Mouse (Mus musculus) right cerebral cortex, postnatal 36 days (tissue): ENCODE data around the gene Sgk1.
A peak's percentile ranks its signal among the peaks of the same experiment; 100 is the strongest.
"Not testable (repeated sequence)": the region's sequence is repeated elsewhere in the genome, so short reads cannot be mapped to it uniquely, and the experiment has no call there.

ENCODE experiments used
- DNase-seq, 2 experiments: peaks; one replicate each; pipeline ENCODE4 v3.0.0; 2022; ENCODE audit warnings: low spot score in 2 of 2, mixed read lengths in 1 of 2

The Sgk1 gene

DNA sequence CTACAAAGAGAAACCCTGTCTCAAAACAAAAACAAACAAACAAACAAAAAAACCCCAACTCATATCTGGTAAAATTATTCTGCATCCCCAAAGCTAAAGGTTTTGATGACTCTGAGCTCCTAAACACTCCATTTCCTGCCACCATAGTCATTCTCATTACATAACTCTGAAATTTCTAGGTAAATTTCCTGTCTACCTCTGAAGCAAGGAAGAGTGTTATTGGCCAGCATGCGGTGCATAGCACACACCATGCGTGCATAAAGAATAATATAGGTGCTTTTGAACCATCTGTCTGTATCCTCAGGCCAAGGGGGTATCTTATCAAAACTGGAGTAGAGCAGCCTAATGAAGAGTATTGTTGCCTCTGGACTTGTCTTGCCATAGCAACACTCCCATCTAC lies 13.8 kb upstream of the Sgk1 start:
- no peak for DNase-seq

DNA sequence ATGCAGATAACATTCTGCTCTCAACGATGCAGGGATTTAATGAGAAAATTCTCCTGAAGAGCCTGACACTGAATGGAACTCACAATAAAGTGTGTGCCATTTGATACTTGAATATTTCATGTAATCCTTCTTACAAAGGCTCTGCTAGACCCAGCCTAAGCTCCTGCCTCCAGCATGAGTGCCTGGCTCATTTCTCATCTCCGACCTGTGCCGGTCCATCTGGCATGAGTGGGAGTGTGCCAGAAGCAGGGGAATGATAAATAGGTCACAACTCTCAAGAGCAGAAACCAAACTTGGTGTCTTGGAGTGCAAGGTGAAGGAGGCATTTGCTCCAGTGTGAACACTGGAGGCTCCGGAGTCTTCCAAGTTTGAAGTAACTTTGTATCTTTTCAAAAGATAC lies 13.4 kb upstream of the Sgk1 start:
- DNase-seq: no peak

DNA sequence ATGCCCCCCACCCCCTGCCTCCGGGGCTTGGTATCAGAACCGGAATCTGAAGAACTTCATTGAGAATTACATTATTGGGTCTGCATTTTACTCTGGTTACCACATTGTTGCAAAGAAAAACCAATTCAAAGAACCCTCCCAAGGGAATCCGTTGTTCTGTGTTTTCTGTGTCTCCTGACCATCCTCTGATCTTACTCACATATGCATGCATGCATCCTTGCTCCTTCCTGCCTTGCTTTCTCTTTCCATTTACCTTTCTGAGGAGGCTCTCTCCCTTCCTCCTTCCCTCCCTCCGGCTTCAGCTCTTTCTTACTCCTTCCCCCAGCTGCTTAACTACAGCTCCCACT lies 174 bp upstream of the Sgk1 start:
- DNase-seq: no peak

DNA sequence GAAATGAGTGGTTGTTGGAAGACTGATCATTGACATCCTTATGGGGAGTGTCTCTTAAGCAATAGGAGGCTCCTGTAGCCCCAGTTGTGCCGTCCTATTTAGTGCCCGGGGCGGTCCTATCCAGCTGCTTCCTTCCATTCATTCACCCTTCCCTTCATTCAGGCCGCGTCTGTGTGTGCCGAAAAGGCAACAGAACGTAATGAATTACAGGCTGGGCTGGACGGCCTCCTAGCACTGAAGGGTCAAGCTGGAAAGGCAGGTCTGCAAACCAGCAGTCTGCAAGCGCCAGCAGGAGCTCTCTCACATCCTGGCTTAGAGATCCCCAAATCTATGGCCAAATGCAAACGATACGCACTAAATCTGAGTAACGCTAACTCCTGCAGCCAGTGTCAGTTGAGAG lies 1.6 kb downstream of the Sgk1 start:
- DNase-seq: peak; percentile 12 to 16

DNA sequence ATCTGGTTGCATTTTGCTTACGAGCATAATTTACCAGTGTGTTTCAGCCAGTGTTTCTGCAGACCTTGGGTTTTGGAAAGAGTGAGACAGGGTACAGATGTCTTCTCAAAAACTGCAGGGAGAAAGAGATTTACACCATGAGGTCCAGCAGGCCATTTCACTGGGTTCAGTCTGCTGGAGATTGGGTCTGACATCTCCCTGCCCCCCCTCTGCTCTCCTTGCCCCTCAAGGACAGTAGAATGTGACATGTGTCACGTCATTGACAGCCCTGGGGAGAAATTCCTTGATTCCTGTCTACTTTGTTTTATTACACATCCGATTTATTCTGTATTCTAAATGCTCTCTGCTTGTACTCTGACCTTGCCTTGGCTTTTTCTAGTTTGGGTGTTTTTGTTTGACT lies 2.5 kb downstream of the Sgk1 start:
- no peak for DNase-seq

DNA sequence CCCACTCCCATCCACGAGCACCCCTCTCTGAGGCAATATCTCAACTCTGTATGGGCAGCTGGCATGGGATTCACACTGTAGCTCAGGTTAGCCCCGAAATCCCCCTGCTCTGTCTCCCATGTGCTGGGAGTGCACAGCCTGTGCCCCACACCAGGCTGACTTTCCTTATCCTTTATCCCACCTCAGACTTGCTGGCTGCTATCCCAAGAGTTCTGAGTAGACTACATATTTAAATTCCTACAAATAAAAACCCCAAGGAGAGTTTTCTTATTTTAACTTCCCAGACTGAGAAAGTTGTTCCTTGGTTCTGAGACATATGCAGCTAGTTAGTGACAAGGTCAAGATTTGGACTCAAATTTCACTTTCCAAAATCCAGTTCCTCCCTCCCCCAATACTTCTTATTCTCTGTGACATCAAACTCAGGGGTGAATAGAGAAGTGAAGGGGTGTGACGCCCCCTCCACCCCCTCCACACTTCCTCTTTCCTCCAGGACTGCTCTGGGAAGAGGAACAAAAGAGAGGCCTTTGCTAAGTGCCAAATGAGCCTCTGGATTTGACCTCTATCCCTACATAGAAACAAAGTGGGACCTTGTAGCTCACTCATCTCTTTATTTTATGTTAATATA lies 7.3 kb downstream of the Sgk1 start:
- DNase-seq: no peak

DNA sequence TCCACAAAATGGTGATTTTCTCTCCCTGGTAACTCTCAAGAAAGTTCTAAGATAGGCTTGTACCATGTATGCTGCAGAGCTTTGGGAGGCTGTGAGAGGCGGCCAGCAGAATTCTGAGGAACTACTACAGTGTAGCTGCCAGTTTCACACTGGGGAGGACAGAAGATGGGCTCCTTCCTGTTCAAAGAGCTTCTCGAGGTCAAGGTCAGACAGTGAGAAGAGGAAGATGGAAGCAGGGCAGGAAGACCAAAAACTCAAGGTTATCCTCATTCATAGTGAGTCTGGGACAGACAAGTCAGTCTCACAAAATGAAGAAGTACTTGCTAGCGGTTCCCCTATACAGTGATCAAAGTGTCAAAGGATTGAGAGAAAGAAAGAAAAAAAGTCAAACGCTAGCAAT lies 8.3 kb downstream of the Sgk1 start:
- DNase-seq: no peak

DNA sequence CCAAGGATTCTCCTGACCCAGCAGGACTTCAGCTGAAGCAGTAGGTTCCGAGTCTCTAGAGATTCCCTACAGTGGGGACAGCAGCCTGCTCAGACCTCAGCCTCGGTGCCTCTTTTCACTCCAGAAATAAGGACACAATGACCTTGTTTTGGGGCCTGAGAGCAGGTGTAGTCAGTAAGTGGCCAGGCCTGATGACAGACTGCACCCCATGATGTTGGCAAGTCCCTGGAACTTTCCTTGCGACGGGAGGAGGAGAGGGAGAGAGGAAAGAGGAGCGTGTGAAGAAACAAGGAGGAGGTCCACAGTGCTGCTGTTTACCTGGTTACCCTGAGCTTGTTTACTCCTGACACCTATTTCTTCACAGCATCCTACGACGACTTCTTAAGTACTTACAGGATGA lies 9.5 kb downstream of the Sgk1 start:
- DNase-seq: no peak

DNA sequence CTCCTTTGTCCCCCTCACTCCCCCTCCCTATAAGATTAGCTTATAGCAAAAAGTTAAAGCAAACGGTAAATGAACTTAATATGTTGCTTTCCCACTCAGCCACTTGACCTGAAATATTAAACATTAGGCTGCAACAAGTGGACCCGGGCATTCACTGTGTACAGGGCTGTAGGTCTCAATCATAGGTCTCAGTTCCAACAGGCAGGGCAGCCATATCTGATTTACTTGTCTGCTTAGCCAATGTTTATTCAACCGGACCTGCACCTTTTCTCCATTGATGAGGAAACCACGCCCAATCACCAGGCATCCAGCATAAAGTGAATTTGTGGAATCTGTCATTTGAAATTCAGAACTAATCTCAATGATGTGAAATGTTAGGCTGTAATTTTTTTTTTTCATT lies 10.1 kb downstream of the Sgk1 start:
- no peak for DNase-seq

DNA sequence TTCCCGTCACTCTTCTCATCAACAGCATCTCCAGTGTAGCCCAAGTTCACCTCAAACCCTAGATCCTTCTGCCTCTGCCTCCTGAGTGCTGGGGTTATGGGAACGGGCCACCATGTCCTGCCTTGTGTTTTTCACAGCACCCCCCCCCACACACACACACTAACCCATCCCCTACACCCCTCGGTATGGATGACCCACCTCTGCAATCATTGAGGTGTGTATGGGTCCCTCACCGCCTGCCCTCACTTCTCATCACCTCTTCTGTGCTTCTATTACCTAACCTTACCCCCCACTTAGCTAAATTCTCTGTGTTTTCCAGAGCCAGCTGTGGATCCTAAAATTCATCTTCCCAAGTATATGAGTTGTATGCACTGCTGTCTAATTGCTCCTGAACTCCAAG lies 16.4 kb downstream of the Sgk1 start:
- DNase-seq: no peak

DNA sequence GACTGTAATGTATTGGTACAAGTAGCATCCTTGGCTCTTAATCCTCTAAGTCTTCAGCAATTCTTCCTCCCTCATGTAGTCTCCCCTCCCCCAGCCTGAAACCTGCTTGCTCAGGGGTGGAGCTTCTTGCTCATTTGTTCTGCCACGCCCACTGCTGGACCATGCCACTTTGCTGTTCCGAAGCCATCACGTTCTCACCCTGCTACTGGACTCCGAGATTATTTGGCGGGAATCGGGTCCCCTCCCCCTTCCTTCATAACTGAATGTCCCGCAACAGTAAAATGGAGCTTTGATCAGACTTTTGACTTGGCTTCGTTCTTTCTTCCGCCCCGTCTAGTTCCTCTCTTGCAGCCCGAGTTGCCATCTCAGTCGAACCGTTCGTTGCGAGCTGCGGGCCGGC lies 16.9 kb downstream of the Sgk1 start:
- DNase-seq: not testable (repeated sequence)

DNA sequence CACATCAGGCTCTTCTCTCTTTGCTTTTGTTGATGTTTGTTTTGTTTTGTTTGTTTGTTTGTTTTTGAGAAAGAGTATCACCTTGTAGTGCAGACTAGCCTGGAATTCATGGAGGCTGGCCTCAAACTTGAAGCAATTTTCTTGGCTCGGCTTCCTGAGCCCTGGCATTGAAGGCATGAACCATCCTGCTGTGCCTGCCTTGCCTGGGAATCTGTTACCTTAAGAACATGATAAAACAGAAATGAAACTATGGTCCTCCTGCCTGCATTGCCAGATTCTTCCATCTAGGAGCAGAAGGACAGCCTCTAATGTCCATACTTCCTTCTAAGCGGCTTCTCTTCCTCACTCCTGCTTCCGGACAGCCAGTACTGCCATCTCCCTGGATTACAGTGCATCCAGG lies 17.4 kb downstream of the Sgk1 start:
- DNase-seq: no peak

DNA sequence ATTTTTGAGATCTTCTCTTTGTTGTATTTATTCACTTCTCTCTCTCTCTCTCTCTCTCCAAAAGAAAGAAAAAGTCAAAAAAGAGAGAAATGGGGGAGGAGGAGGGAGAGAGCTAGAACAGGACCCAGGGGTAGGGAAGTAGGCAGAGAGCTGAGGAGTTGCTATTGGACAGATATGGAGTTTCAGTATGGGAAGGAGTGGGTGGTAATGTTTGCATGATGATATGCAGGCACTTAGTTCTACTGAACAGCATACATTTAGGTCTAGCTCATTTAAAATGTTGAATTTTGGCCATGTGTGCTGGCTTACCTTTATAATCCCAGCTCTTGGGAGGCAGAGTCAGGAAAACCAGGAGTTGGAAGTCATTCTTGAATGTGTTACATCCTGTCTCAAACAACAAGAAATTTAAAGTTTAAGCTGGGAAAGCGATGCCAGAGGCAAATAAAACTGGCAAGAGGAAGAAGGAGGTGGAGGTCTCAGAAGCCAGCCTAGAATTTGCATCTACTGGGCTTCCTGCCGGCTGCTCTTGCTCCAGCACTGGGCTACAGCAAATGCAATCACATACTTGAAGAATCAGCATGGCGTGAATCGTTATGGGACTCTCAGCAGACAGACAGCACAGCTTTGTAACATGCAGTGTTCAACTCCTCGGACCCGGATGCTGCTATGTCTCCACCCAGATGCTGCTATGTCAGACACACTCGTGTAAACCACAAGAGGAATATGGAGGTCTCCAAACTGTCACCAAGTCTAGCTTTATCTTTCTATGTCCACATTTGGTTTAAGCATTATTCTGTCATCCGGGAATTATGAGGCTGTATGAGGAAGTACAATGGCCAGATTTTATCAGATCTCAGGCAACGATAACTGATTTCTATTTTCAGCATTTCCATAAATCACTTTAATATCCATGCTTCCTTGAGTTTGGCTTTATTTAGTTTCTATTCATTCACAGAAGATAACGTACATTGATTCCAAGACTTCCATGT lies 20.5 kb downstream of the Sgk1 start:
- no peak for DNase-seq

DNA sequence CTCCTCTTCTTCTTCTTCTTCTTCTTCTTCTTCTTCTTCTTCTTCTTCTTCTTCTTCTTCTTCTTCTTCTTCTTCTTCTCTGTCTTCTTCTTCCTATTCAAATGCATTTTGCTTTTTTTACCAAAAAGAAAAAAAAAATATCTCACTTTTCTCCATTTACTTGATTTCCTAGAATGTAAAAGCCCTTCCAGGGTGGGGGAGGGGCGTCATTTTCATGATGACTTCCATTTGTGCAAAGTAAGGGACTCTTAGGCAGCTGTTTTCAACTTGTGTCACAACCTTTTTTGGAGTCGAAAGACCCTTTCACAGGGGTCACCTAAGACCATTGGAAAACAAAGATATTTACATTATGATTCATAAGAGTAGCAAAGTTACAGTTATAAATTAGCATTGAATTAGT lies 22.2 kb downstream of the Sgk1 start:
- no peak for DNase-seq

DNA sequence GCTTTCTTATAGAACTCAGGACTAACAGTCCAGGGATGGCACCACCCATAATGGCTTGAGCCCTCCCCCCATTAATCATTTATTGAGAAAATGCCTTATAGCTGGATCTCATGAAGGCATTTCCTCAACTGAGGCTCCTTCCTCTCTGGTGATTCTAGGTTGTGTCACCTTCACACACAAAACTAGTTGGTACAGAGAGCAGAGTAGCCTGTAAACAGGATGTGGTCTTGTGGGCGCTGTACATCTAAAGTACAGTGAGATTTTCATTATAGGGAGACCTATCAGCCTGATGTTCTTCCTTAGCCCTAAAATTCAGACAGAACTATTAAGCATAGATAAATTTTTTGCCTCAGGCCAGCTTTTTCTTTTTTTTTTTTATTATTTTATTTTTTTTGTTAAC lies 23.6 kb downstream of the Sgk1 start:
- DNase-seq: no peak

DNA sequence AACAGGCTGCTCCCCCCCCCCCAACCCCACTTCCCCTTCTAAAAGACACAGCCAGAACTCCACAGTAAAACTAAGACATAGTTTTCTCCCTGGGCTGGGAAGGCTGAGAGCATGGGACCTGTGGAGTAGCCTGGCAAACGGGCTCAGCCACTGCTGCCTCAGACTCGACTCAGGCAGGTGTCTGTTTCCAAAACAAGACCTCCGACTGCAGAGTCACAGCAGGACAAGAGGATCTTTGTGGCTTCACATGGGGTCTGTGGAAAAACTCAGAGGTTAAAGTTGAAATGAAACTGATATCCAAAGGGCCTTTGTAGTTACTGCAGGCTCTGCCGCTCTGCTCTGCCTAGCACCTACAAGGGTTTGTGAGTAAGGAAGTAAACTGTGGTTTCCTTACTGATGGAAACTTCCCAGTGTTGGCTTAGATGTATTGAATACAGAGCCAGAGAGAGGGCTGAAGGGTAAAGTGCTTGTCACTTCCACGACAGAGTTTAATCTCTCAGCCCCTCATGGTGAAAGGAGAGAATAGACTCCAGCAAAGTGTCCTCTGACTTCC lies 25.0 kb downstream of the Sgk1 start:
- no peak for DNase-seq

DNA sequence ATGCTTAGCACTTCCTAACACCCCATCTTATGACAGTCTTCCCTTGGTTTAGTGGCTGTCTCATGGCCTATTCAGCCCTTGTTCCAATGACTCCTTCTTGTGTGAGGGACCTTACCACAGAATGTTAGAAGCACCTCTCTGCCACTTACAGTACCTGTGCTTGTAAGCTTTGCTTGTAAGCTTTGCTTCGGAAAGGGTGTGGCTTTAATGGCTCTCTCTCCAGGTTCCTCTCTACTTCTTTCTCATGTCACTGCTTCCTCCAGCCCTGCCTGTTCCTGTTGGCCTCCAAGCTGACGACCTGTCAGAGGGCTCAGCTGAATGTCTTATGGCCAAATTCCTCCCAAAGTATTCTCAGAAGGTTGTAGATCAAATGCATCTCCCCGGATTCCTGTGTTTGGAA lies 25.8 kb downstream of the Sgk1 start:
- DNase-seq: no peak

DNA sequence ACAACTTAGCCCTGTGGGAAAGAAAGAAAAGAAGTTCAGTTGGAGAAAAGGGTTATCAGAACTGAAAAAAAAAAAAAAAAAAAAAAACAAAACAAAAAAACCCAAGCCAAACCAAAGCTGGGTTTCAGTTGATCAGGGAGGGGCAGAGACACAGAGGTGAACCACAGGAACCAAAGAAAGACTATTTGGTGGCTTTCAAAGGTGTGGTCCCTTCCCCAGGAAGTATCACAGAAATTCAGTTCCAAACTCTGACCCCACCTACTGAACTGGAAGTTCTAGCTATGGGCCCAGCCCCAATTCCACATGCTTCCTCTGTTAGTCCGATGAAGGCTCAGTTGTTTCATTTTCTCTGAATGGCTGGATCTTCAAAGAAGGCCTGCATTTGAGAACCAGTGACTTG lies 26.7 kb downstream of the Sgk1 start:
- DNase-seq: no peak

DNA sequence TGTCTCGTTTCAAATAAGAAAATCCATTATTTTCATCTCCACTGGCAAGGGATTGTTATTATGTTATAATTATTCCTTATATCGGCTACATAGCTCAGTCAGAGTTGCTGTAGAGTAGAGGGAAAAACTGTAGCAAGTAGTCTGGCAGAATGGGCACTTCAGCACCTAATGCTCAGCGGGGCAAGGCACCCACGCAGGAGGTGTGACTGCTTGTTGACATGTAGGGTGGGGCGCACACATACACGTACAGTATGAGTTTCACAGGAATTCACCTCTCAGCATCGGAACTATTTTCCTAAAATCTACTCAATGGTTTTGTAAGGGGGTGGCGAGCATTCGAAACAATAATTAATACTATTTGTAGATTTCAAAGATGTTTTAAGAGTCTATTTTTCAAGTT lies 28.4 kb downstream of the Sgk1 start:
- DNase-seq: no peak

DNA sequence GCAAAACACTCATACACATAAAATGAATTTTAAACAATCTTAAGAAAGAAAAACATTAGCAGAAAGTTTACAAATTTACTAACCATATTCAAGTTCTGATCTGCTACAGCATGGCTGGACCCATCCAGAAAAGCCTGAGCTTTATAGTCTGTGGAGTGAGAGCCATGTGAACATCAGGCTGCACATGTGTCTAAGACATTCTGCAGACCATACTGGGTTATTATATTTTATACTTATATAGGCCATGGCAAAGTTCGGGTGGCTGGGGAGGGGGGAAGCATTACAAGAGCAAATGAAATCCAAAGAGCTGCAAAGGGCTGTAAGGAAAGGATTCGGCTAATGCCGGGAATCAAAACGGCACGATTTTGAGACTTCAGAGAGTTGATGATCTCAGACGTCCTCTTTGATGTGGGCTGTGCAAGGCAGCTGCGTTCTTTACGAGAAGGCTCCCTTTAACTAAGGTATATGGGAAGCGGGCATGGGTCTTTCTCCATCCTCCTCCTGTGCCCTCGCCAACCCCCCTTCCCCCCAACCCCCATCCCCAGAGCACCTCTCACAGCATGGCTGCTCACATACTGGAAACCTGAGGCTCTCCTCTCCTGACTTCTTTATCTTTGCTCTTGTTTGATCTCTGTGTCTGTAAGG lies 29.4 kb downstream of the Sgk1 start:
- no peak for DNase-seq

DNA sequence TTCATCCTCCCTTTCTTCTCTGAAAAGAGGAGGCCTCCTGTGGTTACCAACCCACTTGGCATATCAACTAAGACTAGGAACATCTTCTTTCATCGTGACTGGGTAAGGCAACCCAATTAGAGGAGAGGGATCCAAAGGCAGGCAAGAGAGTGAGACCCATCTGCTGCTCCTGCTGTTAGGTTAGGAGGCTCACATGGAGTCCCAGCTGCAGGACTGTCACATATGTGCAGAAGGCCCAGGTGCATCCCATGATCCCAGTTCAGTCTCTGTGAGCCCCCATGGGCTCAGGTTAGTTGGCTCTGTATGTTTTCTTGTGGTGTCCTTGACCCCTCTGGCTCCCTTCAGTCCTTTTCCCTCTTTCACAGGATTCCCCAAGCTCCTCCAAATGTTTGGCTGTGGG lies 32.8 kb downstream of the Sgk1 start:
- DNase-seq: no peak

DNA sequence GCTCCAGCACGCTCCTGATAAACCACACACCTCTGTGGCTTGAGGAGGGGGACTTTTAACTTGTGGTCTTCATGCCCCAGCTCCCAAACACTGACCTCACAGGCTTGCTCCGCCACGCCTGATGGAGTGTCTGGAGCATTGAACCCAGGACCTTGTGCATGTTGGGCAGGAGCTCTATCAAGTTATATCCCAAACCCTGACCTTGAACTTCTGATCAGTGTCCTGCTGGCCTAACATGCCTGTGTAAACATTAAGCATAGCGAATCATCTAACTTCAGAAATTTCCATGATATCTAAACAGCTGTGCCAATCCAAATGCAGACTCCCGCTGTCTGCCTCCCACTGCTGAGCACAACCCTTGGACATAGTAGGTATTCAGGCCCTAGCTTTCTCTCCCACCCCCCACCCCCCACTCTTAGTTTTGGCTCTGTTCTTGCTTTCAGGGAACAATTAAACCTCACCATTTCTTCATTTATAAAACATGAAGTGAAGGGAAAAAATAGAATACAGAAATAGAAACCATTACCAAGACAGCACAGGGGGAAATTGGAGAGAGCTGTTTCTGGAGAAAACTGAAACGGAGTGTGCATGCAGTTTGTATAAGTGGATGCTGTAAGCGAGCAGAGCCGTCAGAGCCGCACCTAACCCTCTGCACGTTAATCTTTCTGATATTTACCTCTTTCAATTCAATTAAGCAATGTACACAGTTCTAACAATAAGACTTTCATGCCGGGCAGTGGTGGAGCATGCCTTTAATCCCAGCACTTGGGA lies 34.5 kb downstream of the Sgk1 start:
- DNase-seq: peak in 1 of 2 experiments; percentile 23
